Mouse (Mus musculus) hindbrain, postnatal 0 days (tissue): ENCODE data around the gene Wdr17. TPM values are rescaled to one million over a fixed set of nuclear protein-coding genes. Genes with fewer than 3 reads are reported as not detected.

Experiments
- ATAC-seq: fragments of 200-750 bp; cut with Nextera tagmentation; 2 replicates; pipeline ENCODE4 v1.8.0; 2017; ENCODE audit warnings: mild to moderate bottlenecking, moderate TSS enrichment, moderate library complexity
- DNase-seq: peaks from one replicate; pipeline ENCODE4 v3.0.0-alpha.2; 2015; ENCODE audit warnings: low spot score
- H3K27ac ChIP-seq: fragments of 300-500 bp; sonication (generic); 2 replicates; pipeline ENCODE4 v1.5.1; 2014; ENCODE audit warnings: mild to moderate bottlenecking
- H3K27me3 ChIP-seq: fragments of 300-500 bp; sonication (generic); 2 replicates; pipeline ENCODE4 v1.6.1; 2014; ENCODE audit warnings: low read length, mixed read lengths; ENCODE audit not compliant: insufficient read depth
- H3K36me3 ChIP-seq: fragments of 300-500 bp; sonication (generic); 2 replicates; pipeline ENCODE4 v1.6.1; 2014; ENCODE audit warnings: low read length, mixed read lengths; ENCODE audit not compliant: insufficient read depth
- H3K4me1 ChIP-seq: fragments of 300-500 bp; sonication (generic); 2 replicates; pipeline ENCODE4 v1.6.1; 2014; ENCODE audit warnings: antibody characterized with exemption, low read length, mixed read lengths; ENCODE audit not compliant: insufficient read depth
- H3K4me2 ChIP-seq: fragments of 300-500 bp; sonication (generic); 2 replicates; pipeline ENCODE4 v1.6.1; 2014; ENCODE audit warnings: low read depth, mild to moderate bottlenecking, low read length, moderate library complexity, mixed read lengths
- H3K4me3 ChIP-seq: fragments of 300-500 bp; sonication (generic); 2 replicates; pipeline ENCODE4 v1.5.1; 2014; ENCODE audit warnings: low read length
- H3K9ac ChIP-seq: fragments of 300-500 bp; sonication (generic); replicated peaks from 2 replicates; pipeline ENCODE4 v1.6.1; 2014; ENCODE audit warnings: mild to moderate bottlenecking, low read length, moderate library complexity, mixed read lengths
- H3K9me3 ChIP-seq: fragments of 300-500 bp; sonication (generic); 2 replicates; pipeline ENCODE4 v1.6.1; 2016; ENCODE audit warnings: low read length, mixed read lengths
- CTCF ChIP-seq: IDR thresholded peaks from 2 replicates; pipeline ENCODE4 v1.5.1; 2016; ENCODE audit warnings: antibody characterized with exemption, control low read depth, low read depth
- WGBS: fragments of 180-500 bp; shearing (Covaris S2); extraction: QIAGEN DNeasy Blood & Tissue Kit; methylation state at CpG from one replicate; pipeline ENCODE4 v1.1.7; 2014; 5-methylcytosine and 5-hydroxymethylcytosine counted together
- polyA plus RNA-seq: library from polyadenylated mRNA; unstranded; fragments of >200 nt; fragmentation: Nextera tagmentation; extraction: Ambion mirVana; gene quantifications from 2 replicates; pipeline ENCODE4 v1.2.1, GENCODE M21; 2015
- total RNA-seq: library from RNA; depleted of rRNA; stranded (reverse); fragments of >200 nt; gene quantifications from 2 replicates; pipeline ENCODE4 v1.2.3, GENCODE M21; 2014; rRNA removed

Gene Wdr17
- total and polyA plus RNA-seq, 2 experiments from 2014 or later: 9.1 to 11.7 TPM

DNA sequence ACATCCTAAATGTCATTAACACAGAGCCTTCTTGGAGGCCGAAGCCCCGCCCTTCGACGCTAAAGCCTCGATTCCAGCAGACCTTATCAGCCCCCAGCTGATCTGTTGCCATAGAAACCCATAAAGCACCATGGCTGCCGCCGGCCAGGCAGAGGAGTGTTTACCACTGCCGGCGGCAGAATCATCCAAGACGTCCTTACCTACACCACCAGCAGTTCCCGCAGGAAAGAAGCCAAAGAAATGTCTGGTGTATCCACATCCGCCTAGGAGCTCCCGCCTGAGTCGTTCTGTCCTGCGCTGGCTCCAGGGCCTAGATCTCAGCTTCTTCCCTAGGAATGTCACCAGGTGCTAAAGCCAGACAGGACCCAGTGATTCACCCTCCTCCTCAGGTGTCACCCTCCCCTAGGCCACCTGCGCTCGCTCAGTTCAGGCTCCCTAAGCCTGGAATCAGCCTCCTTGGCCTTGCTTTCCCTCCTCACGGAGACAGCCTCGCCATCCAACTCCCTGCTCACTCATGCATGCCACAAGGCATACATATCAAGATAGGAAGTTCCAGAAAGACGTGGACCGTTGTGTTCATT, 286.2 kb downstream of the Wdr17 start, which contains the start of gene Spata4:
Gene Spata4, plus strand, starts transcription at position 111 of the 581 bp plus-strand sequence.
- WGBS: 6% methylated on average over 21 of the region's 21 CpGs
- no peak for TF ChIP-seq CTCF
- Histone ChIP-seq H3K27ac (peak within 1 kb of the TSS; percentile 56; the same call in 1 of the 2 replicates), H3K4me1 (0 out of 2 replicates have a peak, but pooled peaks cover 8% of the 10 kb centered on the region), H3K4me3 (peak within 1 kb of the TSS; percentile 35), H3K27me3 (no peaks in the 10 kb centered on the region), H3K4me2 (peak within 1 kb of the TSS; percentile 68), H3K9me3 (no peaks in the 10 kb centered on the region), H3K9ac (peak within 1 kb of the TSS; percentile 35; the same call in 1 of the 2 replicates), H3K36me3 (no peaks in the 10 kb centered on the region)
- DNase-seq (peak; percentile 83), ATAC-seq (peak; percentile 93)

GRCm38 (mm10) chr8:54597386-54597785, 289.6 kb downstream of the Wdr17 start:
- Histone ChIP-seq H3K9ac (no peak overlapping the region), H3K4me2 (no peak overlapping the region), H3K36me3 (no peaks in the 10 kb centered on the region), H3K4me3 (no peak overlapping the region), H3K27me3 (no peaks in the 10 kb centered on the region), H3K9me3 (no peaks in the 10 kb centered on the region), H3K4me1 (0 out of 2 replicates have a peak, but pooled peaks cover 8% of the 10 kb centered on the region), H3K27ac (no peak overlapping the region)
- whole genome bisulfite sequencing: 87% methylated on average over 2 of the region's 2 CpGs
- ATAC-seq (no peak), DNase-seq (no peak)
- no peak for TF ChIP-seq CTCF

GRCm38 (mm10) chr8:54596940-54597339, 290.0 kb downstream of the Wdr17 start:
- TF ChIP-seq CTCF: no peak
- Histone ChIP-seq H3K4me2 (no peak overlapping the region), H3K9me3 (no peaks in the 10 kb centered on the region), H3K36me3 (no peaks in the 10 kb centered on the region), H3K27me3 (no peaks in the 10 kb centered on the region), H3K27ac (no peak overlapping the region), H3K4me3 (no peak overlapping the region), H3K4me1 (0 out of 2 replicates have a peak, but pooled peaks cover 8% of the 10 kb centered on the region), H3K9ac (no peak overlapping the region)
- WGBS: 74% methylated on average over 2 of the region's 2 CpGs
- no peak for ATAC-seq
- DNase-seq: peak; percentile 19

DNA sequence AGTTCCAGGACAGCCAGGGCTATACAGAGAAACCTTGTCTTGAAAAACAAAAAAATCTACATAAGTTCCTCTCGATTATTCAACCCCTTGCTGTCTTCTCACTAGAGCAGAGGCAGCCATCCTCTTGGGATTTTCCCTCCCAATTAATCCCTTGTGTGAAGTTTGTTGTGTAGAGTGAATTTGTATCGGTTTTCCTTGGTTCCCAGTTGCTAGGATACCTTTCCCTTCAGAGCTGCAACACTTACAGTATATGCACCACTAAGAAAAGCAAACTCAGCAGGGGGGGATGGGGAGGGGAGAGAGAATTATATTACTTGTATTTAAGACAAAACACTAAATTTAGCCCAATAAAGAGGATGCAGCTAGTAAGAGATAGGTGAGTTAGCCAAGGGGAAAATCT, 290.9 kb downstream of the Wdr17 start:
- no peak overlapping the region for H3K9ac ChIP-seq
- no peaks in the 10 kb centered on the region for H3K9me3 ChIP-seq
- no peaks in the 10 kb centered on the region for H3K36me3 ChIP-seq
- ATAC-seq (no peak), DNase-seq (peak; percentile 39)
- WGBS: 23% methylated on average over 2 of the region's 2 CpGs
- no peaks in the 10 kb centered on the region for H3K27me3 ChIP-seq
- H3K4me2 ChIP-seq: no peak overlapping the region
- no peak overlapping the region for H3K4me3 ChIP-seq
- no peak for TF ChIP-seq CTCF
- H3K27ac ChIP-seq: no peak overlapping the region
- 0 out of 2 replicates have a peak, but pooled peaks cover 8% of the 10 kb centered on the region for H3K4me1 ChIP-seq

GRCm38 (mm10) chr8:54594634-54595033, 292.4 kb downstream of the Wdr17 start:
- ATAC-seq: no peak
- WGBS: 67% methylated on average over 5 of the region's 5 CpGs
- no peak for TF ChIP-seq CTCF

GRCm38 (mm10) chr8:54582886-54583285, 304.1 kb downstream of the Wdr17 start:
- H3K36me3 ChIP-seq: no peaks in the 10 kb centered on the region
- no peak for TF ChIP-seq CTCF
- no peak overlapping the region for H3K27ac ChIP-seq
- no peaks in the 10 kb centered on the region for H3K27me3 ChIP-seq
- 55% methylated on average over 1 of the region's 1 CpGs for WGBS
- DNase-seq (no peak), ATAC-seq (no peak)
- H3K9ac ChIP-seq: no peak overlapping the region
- no peak overlapping the region for H3K4me2 ChIP-seq
- H3K4me1 ChIP-seq: no peaks in the 10 kb centered on the region
- no peak overlapping the region for H3K4me3 ChIP-seq
- no peaks in the 10 kb centered on the region for H3K9me3 ChIP-seq

More at GRCm38 (mm10) chr8:54594634-54595033, 292.4 kb downstream of the Wdr17 start:
- DNase-seq: peak; percentile 36
- Histone ChIP-seq H3K27ac (no peak overlapping the region), H3K9ac (no peak overlapping the region), H3K27me3 (no peaks in the 10 kb centered on the region), H3K4me3 (no peak overlapping the region), H3K9me3 (no peaks in the 10 kb centered on the region), H3K4me1 (no peaks in the 10 kb centered on the region), H3K36me3 (no peaks in the 10 kb centered on the region), H3K4me2 (no peak overlapping the region)

GRCm38 (mm10) chr8:54581436-54581835, 305.5 kb downstream of the Wdr17 start:
- ATAC-seq (no peak), DNase-seq (no peak)
- H3K27ac ChIP-seq: no peak overlapping the region
- WGBS: 86% methylated on average over 3 of the region's 3 CpGs
- H3K9ac ChIP-seq: no peak overlapping the region
- no peak for TF ChIP-seq CTCF
- H3K9me3 ChIP-seq: no peaks in the 10 kb centered on the region
- no peaks in the 10 kb centered on the region for H3K4me1 ChIP-seq
- no peak overlapping the region for H3K4me3 ChIP-seq
- H3K4me2 ChIP-seq: no peak overlapping the region
- H3K36me3 ChIP-seq: no peaks in the 10 kb centered on the region
- no peaks in the 10 kb centered on the region for H3K27me3 ChIP-seq

Other genes starting within 250 kb of the Wdr17 start
- 709 and 772 TPM in 2 replicates for gene Gpm6a, start 67.7 kb upstream of the Wdr17 start, total RNA-seq
- 546 and 548 TPM in 2 replicates for gene Gpm6a, start 67.7 kb upstream of the Wdr17 start, polyA plus RNA-seq